Mouse (Mus musculus): ENCODE measurements around the gene Sarm1.

GRCm38 (mm10) chr11:78502909-78503650 lies 5.5 kb upstream of the Sarm1 start, which contains the start of gene Sebox:
- TF ChIP-seq MAX (IDR thresholded peaks at IDR 0.05; ENCODE audit: low read length) (no peak), CHD1 (IDR thresholded peaks at IDR 0.05; ENCODE audit: low read depth, low read length) (no peak), HCFC1 (IDR thresholded peaks at IDR 0.05; ENCODE audit: low read depth, low read length) (no peak), USF2 (conservative IDR thresholded peaks at IDR 0.05; ENCODE audit: low read depth, low read length) (no peak), CHD2 (IDR thresholded peaks at IDR 0.05; ENCODE audit: low read length) (no peak), CTCF (conservative IDR thresholded peaks at IDR 0.05 in 1 of 2, IDR thresholded peaks at IDR 0.05 in 1 of 2; ENCODE audit: low read depth in 2 of 2, low read length in 2 of 2) (no peak), MEF2A (IDR thresholded peaks at IDR 0.05; ENCODE audit: borderline replicate concordance, low read depth, low read length) (no peak), EP300 (IDR thresholded peaks at IDR 0.05; ENCODE audit: low read length) (no peak), NELFE (IDR thresholded peaks at IDR 0.05; ENCODE audit: low read depth, low read length) (no peak)

Measured in CH12.LX (cell line).